Mouse (Mus musculus) frontal cortex, postnatal 14 days (tissue): ENCODE results near the gene Clca3a1.

Experiments used
- DNase-seq, 2 experiments: peaks; one replicate each; pipeline ENCODE4 v3.0.0; 2022; ENCODE audit warnings: low spot score in 2 of 2

Gene Clca3a1

GRCm38 (mm10) chr3:144679701-144680159 lies 81.0 kb downstream of the Clca3a1 start:
- no peak for DNase-seq
